Mouse (Mus musculus) cerebellum, postnatal 25 days (tissue): ENCODE results near the gene Usp47.
A peak's percentile ranks its signal among the peaks of the same experiment; 100 is the strongest.

ENCODE experiments used
- DNase-seq, 2 experiments: peaks; one replicate each; pipeline ENCODE4 v3.0.0; 2021; ENCODE audit warnings: mixed read lengths in 2 of 2

The Usp47 gene

GRCm38 (mm10) chr7:112023150-112023600, at the start of gene Usp47:
Usp47 (plus strand) TSS chr7:112023504.
- peak; percentile 92 to 94 for DNase-seq

GRCm38 (mm10) chr7:111976401-111976800, 46.9 kb upstream of the Usp47 start:
- no peak for DNase-seq

- DNase-seq: no peak
Observed at GRCm38 (mm10) chr7:111977871-111978270, 45.4 kb upstream of the Usp47 start.

GRCm38 (mm10) chr7:111982296-111982695, 41.0 kb upstream of the Usp47 start:
- no peak for DNase-seq

- DNase-seq: no peak
Observed at GRCm38 (mm10) chr7:111984530-111984929, 38.8 kb upstream of the Usp47 start.

GRCm38 (mm10) chr7:111985266-111985665, 38.0 kb upstream of the Usp47 start:
- no peak for DNase-seq

- no peak for DNase-seq
Observed at GRCm38 (mm10) chr7:111986906-111987305, 36.4 kb upstream of the Usp47 start.

GRCm38 (mm10) chr7:111997441-111997840, 25.9 kb upstream of the Usp47 start:
- DNase-seq: no peak

GRCm38 (mm10) chr7:111998446-111999004, 24.8 kb upstream of the Usp47 start:
- DNase-seq: no peak

- DNase-seq: no peak
Observed at GRCm38 (mm10) chr7:111999376-111999775, 23.9 kb upstream of the Usp47 start.

GRCm38 (mm10) chr7:112000166-112000565, 23.1 kb upstream of the Usp47 start:
- no peak for DNase-seq

GRCm38 (mm10) chr7:112010511-112010910, 12.8 kb upstream of the Usp47 start:
- DNase-seq: no peak

- DNase-seq: no peak
Observed at GRCm38 (mm10) chr7:112010976-112011375, 12.3 kb upstream of the Usp47 start.

GRCm38 (mm10) chr7:112012102-112012501, 11.2 kb upstream of the Usp47 start:
- DNase-seq: peak; percentile 93 to 95

GRCm38 (mm10) chr7:112012621-112013177, 10.6 kb upstream of the Usp47 start:
- DNase-seq: peak; percentile 34 to 60

GRCm38 (mm10) chr7:112014148-112014547, 9.2 kb upstream of the Usp47 start:
- no peak for DNase-seq

- DNase-seq: peak in 1 of 2 experiments; percentile 38
Observed at GRCm38 (mm10) chr7:112022506-112023149, 676 bp upstream of the Usp47 start.

GRCm38 (mm10) chr7:112023601-112024445, 519 bp downstream of the Usp47 start:
- DNase-seq: no peak

- no peak for DNase-seq
Observed at GRCm38 (mm10) chr7:112024446-112024730, 1.1 kb downstream of the Usp47 start.

- no peak for DNase-seq
Observed at GRCm38 (mm10) chr7:112024856-112025255, 1.6 kb downstream of the Usp47 start.

- DNase-seq: no peak
Observed at GRCm38 (mm10) chr7:112030594-112030993, 7.3 kb downstream of the Usp47 start.

- DNase-seq: peak in 1 of 2 experiments; percentile 20
Observed at GRCm38 (mm10) chr7:112035804-112036203, 12.5 kb downstream of the Usp47 start.

GRCm38 (mm10) chr7:112036636-112037035, 13.3 kb downstream of the Usp47 start:
- DNase-seq: no peak

GRCm38 (mm10) chr7:112040271-112040670, 17.0 kb downstream of the Usp47 start:
- no peak for DNase-seq
